Mouse (Mus musculus): ENCODE data around the gene Nup98.

The Nup98 gene

DNA sequence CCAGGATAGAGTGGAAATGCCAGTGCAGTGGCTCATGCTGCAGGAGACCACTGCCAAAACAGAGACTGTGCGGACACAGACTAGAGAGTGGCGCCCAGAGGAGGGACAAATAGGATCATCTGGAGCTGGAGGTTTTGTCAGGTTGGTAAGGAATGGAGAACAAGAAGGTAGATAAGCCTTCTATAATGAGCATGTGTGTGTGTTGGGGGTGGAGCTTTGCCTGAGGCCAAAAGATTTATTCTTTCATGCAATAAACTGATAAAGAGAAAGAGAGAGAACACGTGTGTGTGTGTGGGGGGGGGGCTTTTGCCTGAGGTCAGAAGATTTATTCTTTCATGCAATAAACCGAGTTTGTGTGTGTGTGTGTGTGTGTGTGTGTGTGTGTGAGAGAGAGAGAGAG is 23.1 kb upstream of the Nup98 start:
- no peak for DNase-seq (ENCODE audit: extremely low spot score, low spot score)

- no peak for DNase-seq (ENCODE audit: extremely low spot score, low spot score)
Measured at GRCm38 (mm10) chr7:102229814-102230213, 19.8 kb upstream of the Nup98 start.

GRCm38 (mm10) chr7:102228049-102228670 is 18.2 kb upstream of the Nup98 start:
- no peak for DNase-seq (ENCODE audit: extremely low spot score, low spot score)

DNA sequence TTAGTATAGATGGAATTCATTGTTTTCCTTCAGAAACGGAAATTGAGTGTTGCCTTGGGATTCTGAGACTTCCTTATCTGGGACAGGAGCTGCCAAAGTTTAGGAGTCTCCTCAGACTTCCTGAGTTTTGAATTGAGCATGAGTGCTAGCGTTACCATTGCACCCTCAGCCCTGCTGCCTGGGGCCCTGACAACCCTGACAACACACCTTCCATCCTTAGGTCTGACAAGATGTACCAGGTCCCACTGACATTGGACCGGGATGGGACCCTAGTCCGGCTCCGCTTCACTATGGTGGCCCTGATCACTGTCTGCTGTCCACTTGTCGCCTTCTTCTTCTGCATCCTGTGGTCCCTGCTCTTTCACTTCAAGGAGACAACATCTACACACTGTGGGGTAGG is 16.1 kb upstream of the Nup98 start:
- no peak for DNase-seq (ENCODE audit: extremely low spot score, low spot score)

DNA sequence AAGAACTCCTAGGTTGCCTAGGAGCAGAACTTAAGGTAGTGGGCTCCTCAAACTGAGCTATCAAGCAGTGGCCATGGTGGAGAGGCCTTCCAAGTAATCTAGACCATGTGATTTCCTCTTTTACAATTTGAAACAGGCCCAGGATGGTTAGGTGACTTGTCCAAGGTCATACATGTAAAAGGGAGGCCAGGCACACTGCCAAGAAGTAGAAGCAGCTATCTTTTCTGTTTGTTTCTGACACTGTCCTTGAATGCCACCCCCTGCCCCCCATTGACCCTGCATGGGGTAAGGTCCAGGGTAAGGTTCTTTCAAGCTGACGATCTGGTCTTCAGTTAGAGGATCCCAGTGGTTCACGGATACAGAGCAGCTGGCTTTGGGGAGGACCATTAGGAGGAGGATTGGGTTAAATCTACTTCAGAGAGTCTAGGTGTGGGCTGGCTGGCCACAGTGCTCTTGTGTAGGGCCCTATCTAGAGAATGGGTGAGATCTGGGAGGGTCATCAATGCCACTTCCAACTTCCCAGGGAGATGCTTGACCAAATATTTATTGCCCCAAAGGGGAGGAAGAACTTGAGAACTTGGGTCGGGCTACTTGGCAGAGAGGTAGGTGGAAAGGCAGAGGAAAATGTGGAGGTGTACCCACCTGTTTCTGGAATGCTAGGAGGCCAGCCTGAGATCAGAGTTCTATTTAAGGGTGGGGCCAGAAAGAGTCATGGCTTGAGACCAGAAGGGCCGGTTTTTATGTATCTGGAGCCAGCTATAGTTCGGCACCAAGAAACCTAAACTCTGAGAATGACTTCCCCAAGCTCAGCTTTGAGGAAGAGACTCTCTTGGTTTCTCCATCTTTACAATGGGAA is 14.1 kb upstream of the Nup98 start:
- DNase-seq (ENCODE audit: extremely low spot score, low spot score) = no peak

GRCm38 (mm10) chr7:102222830-102223556 is 13.0 kb upstream of the Nup98 start:
- peak; percentile 69 for DNase-seq (ENCODE audit: extremely low spot score, low spot score)

DNA sequence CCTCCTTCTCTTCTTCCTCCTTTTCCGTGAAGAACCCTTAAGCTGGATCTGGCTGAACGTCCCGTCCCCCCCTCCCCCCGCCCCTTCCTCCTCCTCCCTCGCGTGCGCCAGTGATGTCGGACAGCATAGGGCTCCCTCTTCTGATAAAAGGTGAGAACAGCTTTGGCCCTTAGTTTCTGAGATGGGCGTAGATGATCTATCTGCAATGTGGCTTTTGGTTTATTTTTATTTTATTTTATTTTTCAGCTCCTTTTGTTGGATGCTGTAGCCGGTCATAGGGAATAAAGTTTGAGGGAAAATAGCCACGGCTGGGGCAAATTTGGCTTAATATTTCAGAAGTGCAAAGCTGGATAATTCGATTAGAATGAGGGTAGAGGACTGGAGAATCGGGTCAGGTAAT is 12.4 kb upstream of the Nup98 start:
- DNase-seq (ENCODE audit: extremely low spot score, low spot score) = peak; percentile 62

GRCm38 (mm10) chr7:102221899-102222298 is 11.9 kb upstream of the Nup98 start:
- DNase-seq (ENCODE audit: extremely low spot score, low spot score) = no peak

DNA sequence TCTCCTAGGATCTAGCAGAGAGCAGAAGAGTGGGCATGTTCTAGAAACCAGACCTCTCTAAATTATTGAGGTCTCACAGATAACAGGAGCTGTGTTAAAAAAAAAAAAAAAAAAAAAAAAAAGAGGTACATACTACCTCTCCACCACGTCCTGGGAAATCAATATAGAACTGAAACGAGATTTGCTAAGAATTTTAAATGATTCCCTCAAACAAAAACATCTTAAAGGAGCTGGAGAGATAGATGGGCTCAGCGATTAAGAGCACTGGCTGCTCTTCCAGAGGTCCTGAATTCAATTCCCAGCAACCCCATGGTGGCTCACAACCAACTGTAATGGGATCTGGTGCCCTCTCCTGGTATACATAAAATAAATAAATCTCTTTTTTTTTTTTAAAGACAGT is 1.1 kb upstream of the Nup98 start:
- DNase-seq (ENCODE audit: extremely low spot score, low spot score) = no peak

- no peak for DNase-seq (ENCODE audit: extremely low spot score, low spot score)
Measured at GRCm38 (mm10) chr7:102208806-102209363, 1.1 kb downstream of the Nup98 start.

GRCm38 (mm10) chr7:102205646-102206045 is 4.3 kb downstream of the Nup98 start:
- DNase-seq (ENCODE audit: extremely low spot score, low spot score) = no peak

DNA sequence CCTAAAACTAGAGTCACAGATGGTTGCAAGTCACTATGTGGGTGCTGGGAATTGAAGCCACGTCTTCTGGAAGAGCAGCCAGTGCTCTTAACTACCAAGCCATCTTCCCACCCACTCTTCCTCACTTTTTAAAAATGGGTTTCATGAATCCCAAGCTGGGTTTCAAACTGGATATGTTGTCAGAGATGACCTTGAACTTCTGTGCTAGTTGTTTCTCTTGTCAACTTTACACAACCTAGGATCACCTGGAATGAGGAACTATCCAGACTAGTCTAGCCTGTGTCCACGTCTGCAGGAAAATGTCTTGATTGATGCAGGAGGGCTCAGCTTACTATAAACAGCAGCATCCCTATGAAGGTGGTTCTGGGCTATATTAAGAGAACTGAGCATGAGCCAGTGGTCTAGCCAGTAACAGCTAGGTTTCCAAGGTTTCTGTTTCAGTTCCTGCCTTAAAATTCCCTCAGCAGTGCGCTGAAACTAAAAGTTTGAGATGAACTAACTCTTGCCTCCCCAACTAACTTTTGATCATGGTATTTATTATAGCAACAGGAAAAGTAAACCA is 5.6 kb downstream of the Nup98 start:
- no peak for DNase-seq (ENCODE audit: extremely low spot score, low spot score)

DNA sequence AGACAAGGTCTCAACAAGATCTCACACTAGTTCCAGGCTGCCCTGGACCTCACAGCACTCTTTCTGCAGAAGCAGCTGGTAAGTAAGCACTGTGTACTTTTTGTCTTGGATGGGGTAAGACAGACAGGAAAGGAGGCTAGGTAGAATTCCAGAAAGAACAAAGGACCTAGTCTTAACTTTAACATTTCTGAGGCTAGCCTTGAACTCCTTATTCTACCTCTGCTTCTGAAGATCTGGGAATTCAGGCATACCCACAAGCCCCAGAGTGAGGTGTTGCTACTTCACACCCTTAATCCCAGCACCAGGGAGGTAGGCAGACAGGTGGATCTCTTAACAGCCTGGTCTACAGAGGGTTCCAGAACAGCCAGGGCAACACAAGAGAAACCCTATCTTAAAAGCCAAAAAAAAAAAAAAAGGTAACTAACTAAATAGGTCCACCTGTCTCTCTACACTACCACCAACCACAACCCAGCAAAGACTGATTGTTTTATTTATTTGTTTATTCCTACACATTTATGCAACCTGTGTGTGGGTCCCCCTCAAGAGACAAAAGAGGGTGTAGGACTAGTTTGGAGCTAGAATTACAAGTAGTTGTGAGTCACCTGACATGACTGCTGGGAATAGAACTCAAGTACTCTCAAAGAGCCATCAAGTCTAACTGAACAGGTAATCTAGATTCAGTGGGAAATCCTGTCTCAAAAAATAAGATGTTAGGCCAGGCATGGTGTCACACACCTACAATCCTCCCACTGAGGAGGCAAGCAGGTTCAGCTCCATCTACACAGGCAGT is 8.8 kb downstream of the Nup98 start:
- no peak for DNase-seq (ENCODE audit: extremely low spot score, low spot score)

DNA sequence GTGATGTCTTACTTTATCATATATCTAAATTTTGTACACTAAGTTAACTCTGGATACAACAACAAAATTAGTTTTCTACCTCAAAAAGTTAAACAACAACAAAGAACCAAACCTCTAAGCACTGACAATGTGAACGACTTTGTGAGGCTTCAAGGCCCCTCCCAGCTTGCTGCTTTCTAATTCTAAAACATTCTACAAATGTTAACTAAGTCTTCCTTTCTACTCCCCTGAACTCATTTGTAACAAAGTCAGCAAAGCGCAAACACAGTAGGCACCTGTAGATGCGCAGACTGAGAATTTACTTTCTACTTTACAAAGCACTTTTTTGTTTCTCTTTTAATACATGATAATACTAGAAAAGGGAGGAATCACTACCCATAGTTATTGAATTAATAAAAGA is 9.4 kb downstream of the Nup98 start:
- no peak for DNase-seq (ENCODE audit: extremely low spot score, low spot score)

DNA sequence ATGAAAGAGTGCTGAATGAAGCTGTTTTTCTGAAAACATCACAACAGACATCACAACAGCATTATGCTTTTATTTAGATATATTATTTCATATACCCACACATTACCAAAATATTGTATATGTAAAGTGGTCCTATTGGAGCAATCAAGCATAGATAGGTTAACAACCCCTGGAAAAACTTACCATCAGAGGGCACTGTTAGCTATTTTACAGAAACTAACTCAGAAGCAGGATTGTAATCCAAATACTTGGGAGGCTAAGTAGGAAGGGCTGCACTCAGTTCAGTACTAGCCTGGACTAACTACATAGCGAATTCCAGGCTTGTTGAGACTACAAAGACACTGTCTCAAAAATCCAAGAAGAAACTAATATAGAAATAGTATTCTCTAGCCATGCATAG is 17.6 kb downstream of the Nup98 start:
- no peak for DNase-seq (ENCODE audit: extremely low spot score, low spot score)

DNA sequence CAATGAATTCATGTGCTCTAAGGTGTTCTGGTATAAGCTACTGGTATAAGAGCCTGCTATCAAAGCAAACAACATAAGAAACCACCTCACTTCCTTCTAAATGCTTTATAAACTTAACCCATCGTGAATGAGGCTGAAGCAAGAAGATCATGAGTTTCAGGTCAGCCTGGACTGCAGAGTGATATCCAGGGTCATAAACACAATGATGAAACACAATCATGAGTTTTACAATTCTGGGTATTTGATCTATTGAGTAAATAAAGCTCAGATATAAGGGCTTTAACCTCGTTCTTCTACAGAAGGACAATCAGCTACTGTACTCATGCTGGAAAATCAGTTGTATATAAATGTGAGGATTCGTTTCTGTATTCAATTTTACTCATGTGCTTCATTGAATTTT is 26.1 kb downstream of the Nup98 start:
- no peak for DNase-seq (ENCODE audit: extremely low spot score, low spot score)

DNA sequence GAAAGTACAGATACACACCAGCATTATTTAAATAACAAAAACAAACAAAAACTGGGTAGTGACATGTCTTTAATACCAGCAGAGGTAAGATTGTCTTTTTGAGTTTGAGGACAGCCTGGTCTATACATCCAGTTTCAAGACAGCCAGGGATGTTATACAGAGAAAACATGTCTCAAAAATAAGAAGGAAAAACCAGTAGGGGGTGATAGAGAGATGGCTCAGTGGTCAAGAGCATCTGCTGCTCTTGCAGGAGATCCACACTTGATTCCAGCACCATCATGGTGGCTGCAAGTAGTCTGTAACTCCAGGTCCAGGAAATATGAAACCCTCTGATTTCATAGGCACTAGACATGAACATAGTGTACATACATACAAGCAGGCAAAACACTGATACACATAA is 39.7 kb downstream of the Nup98 start:
- no peak for DNase-seq (ENCODE audit: extremely low spot score, low spot score)

DNA sequence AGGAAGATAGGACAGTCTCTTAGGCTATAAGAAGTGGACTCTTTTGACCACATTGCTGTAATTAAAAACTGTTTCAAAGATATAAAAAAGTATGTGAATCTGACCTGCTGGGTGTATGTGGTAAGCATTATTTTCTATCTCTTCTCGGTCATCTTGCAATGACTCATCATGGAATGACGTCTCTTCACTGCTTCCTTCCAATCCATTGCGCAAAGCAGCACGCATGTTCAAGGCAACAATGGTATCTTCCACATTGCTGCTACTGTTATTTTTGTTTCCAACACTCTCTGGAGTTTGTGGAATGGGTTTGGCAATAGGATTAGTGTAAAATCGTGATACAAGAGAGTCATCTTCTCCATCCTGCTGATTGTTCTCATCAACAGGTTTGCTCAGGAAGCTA is 56.3 kb downstream of the Nup98 start:
- no peak for DNase-seq (ENCODE audit: extremely low spot score, low spot score)

GRCm38 (mm10) chr7:102137898-102138297 is 72.1 kb downstream of the Nup98 start:
- no peak for DNase-seq (ENCODE audit: extremely low spot score, low spot score)

DNA sequence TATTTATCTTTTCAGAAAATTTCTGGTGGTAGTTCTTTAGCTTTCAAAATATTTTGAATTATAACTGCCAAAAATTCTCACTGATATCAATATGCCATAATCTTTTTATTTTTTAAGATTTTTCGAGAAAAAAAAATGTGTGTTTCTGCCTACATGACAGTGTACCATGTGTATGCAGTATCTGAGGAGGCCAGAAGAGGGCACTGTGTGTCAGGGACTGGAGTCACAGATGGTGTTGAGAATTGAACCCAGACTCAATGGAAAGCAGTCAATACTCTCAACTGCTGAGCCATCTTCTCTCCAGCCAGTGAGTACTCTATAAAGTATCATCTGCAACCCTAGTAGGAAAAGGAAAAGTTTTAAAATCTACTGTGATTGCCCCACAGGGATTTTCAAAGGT is 72.5 kb downstream of the Nup98 start:
- DNase-seq (ENCODE audit: extremely low spot score, low spot score) = peak; percentile 51

- no peak for DNase-seq (ENCODE audit: extremely low spot score, low spot score)
Measured at GRCm38 (mm10) chr7:102132395-102132794, 77.6 kb downstream of the Nup98 start.
